Mouse (Mus musculus): Measurements from ENCODE around the gene Lzic. TPM values are rescaled to one million over a fixed set of nuclear protein-coding genes. Genes with fewer than 3 reads are reported as not detected.
"Not testable (repeated sequence)": the region's sequence is repeated elsewhere in the genome, so short reads cannot be mapped to it uniquely, and the experiment has no call there.

Lzic gene
- polyA plus RNA-seq, 1 experiment from 2014 or later: 57.6 TPM

GRCm38 (mm10) chr4:149453656-149454055 lies 31.4 kb upstream of the Lzic start:
- DNase-seq (ENCODE audit: low spot score) (peak; percentile 62), ATAC-seq (replicated peaks; ENCODE audit: low FRiP score) (no peak)
- H3K9ac ChIP-seq (ENCODE audit: low read length): no peak overlapping the region
- H3K4me2 ChIP-seq (ENCODE audit: low read depth, low read length, severe bottlenecking): no peak overlapping the region
- no peaks in the 10 kb centered on the region for H3K4me1 ChIP-seq (replicated peaks; ENCODE audit: control insufficient read depth, insufficient read depth, low read length)
- no peaks in the 10 kb centered on the region for H3K9me3 ChIP-seq (ENCODE audit: control insufficient read depth, low read length)
- whole genome bisulfite sequencing: 85% methylated on average over 4 of the region's 4 CpGs
- no peak overlapping the region for H3K27ac ChIP-seq (ENCODE audit: low read depth, low read length)
- no peak overlapping the region for H3K4me3 ChIP-seq (ENCODE audit: low read depth, low read length)
- H3K27me3 ChIP-seq (ENCODE audit: control insufficient read depth, insufficient read depth, low read length): no peaks in the 10 kb centered on the region
- H3K36me3 ChIP-seq (ENCODE audit: control insufficient read depth, insufficient read depth, low read length): no peaks in the 10 kb centered on the region

DNA sequence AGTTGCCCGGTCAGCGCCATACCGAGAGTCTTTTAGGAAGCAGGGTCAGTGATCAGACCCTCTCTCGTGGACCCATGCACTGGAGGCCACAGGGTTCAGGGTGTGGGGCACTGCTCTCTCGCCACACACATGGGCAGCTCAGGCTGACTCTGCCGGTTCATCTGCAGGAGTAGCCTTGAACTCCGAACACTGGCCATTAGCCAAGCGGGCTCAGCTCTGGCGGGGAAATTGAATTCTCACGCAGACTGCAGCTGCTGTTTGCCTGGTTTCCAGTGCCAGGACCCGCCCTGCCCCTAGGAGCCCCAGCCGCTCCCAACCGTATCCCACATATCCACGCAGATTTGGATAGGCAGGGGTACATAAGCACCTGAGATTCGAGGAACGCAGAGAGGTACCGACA lies 30.8 kb upstream of the Lzic start:
- DNase-seq (ENCODE audit: low spot score): no peak
- Histone ChIP-seq H3K9ac (ENCODE audit: low read length) (no peak overlapping the region), H3K36me3 (ENCODE audit: control insufficient read depth, insufficient read depth, low read length) (no peaks in the 10 kb centered on the region), H3K9me3 (ENCODE audit: control insufficient read depth, low read length) (no peaks in the 10 kb centered on the region), H3K4me2 (ENCODE audit: low read depth, low read length, severe bottlenecking) (no peak overlapping the region), H3K4me3 (ENCODE audit: low read depth, low read length) (no peak overlapping the region), H3K4me1 (replicated peaks; ENCODE audit: control insufficient read depth, insufficient read depth, low read length) (no peaks in the 10 kb centered on the region), H3K27ac (ENCODE audit: low read depth, low read length) (no peak overlapping the region), H3K27me3 (ENCODE audit: control insufficient read depth, insufficient read depth, low read length) (no peaks in the 10 kb centered on the region)
- no peak for ATAC-seq (replicated peaks; ENCODE audit: low FRiP score)
- WGBS: 88% methylated on average over 17 of the region's 17 CpGs

DNA sequence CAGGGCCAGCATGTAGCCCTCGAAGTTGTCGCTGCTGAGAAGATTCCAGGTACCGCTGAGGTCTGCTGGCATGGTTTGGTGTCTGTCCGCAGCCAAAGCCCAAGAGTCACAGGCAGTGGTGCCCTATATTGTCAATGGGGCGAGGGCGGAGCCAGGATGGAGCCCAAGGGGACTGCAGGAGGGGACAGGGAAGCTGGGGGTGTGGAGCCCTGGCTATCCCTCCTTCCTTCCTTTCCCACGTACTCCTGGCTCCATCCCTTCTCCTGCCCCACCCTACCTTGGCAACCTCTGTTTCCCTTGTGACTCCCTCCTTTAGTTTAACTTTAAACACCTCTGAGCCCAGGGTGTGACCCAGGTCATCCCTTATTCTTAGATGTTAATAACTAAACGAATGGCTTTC lies 30.1 kb upstream of the Lzic start, which contains the start of gene Rbp7:
Rbp7 (minus strand) TSS at position 100 of the 400 bp plus-strand sequence.
- ATAC-seq (replicated peaks; ENCODE audit: low FRiP score) (no peak), DNase-seq (ENCODE audit: low spot score) (no peak)
- no peaks in the 10 kb centered on the region for H3K9me3 ChIP-seq (ENCODE audit: control insufficient read depth, low read length)
- H3K27ac ChIP-seq (ENCODE audit: low read depth, low read length): no peak within 1 kb of the TSS
- no peak within 1 kb of the TSS for H3K9ac ChIP-seq (ENCODE audit: low read length)
- no peak within 1 kb of the TSS for H3K4me3 ChIP-seq (ENCODE audit: low read depth, low read length)
- no peaks in the 10 kb centered on the region for H3K36me3 ChIP-seq (ENCODE audit: control insufficient read depth, insufficient read depth, low read length)
- no peak within 1 kb of the TSS for H3K4me2 ChIP-seq (ENCODE audit: low read depth, low read length, severe bottlenecking)
- 54% methylated on average over 8 of the region's 8 CpGs for WGBS
- no peaks in the 10 kb centered on the region for H3K4me1 ChIP-seq (replicated peaks; ENCODE audit: control insufficient read depth, insufficient read depth, low read length)
- H3K27me3 ChIP-seq (ENCODE audit: control insufficient read depth, insufficient read depth, low read length): no peaks in the 10 kb centered on the region

DNA sequence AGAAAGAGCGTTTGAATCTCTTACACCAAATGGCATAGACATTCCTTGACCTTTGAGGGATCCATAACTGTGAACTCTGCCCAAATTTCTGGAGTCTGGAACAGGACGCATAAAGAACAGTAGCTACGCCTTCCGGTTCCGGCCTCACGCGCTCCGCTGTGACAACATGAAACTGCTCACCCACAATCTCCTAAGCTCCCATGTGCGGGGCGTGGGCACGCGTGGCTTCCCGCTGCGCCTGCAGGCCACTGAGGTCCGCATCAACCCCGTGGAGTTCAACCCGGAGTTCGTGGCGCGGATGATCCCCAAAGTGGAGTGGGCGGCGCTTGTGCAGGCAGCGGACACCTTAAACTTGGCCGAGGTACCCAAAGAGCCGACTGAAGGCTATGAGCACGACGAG lies 27.9 kb upstream of the Lzic start:
- not testable (repeated sequence) for H3K4me2 ChIP-seq (ENCODE audit: low read depth, low read length, severe bottlenecking); H3K27me3 ChIP-seq (ENCODE audit: control insufficient read depth, insufficient read depth, low read length); H3K9me3 ChIP-seq (ENCODE audit: control insufficient read depth, low read length); H3K27ac ChIP-seq (ENCODE audit: low read depth, low read length); DNase-seq (ENCODE audit: low spot score); H3K4me1 ChIP-seq (replicated peaks; ENCODE audit: control insufficient read depth, insufficient read depth, low read length); H3K9ac ChIP-seq (ENCODE audit: low read length); H3K4me3 ChIP-seq (ENCODE audit: low read depth, low read length); H3K36me3 ChIP-seq (ENCODE audit: control insufficient read depth, insufficient read depth, low read length); ATAC-seq (replicated peaks; ENCODE audit: low FRiP score)
- WGBS: 91% methylated on average over 26 of the region's 27 CpGs

DNA sequence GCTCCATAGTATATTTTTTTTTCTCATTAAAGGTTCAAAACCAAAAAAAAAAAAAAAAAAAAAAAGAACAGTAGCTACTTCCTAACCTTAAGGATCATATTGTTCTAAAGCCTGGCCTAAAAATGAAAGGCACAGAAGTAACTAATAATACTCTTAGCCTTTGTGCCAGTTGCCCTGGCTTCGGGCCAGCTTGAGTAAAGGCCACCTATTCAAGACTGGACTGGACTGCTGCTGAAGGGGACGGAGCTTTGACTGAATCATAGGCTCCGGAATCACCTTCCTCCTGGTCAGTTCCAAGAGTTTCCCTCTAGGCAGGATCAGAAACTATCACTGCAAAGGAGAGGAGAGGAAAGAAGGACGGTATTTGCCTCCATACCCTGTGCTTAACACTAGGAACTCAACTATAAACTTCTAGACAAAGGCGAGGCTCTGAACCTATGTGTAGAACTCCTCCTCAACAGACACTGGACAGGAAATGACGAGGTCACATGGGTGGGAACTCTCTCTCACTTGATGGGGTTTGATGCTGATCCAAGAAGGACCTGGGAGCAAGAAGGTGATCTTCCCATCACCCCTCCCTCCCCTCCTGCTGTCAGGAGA lies 27.1 kb upstream of the Lzic start:
- WGBS: 83% methylated on average over 6 of the region's 6 CpGs
- no peak overlapping the region for H3K9ac ChIP-seq (ENCODE audit: low read length)
- no peak overlapping the region for H3K4me3 ChIP-seq (ENCODE audit: low read depth, low read length)
- H3K4me2 ChIP-seq (ENCODE audit: low read depth, low read length, severe bottlenecking): no peak overlapping the region
- H3K9me3 ChIP-seq (ENCODE audit: control insufficient read depth, low read length): no peaks in the 10 kb centered on the region
- no peaks in the 10 kb centered on the region for H3K36me3 ChIP-seq (ENCODE audit: control insufficient read depth, insufficient read depth, low read length)
- no peak overlapping the region for H3K27ac ChIP-seq (ENCODE audit: low read depth, low read length)
- no peaks in the 10 kb centered on the region for H3K4me1 ChIP-seq (replicated peaks; ENCODE audit: control insufficient read depth, insufficient read depth, low read length)
- no peak for DNase-seq (ENCODE audit: low spot score)
- no peak for ATAC-seq (replicated peaks; ENCODE audit: low FRiP score)
- no peaks in the 10 kb centered on the region for H3K27me3 ChIP-seq (ENCODE audit: control insufficient read depth, insufficient read depth, low read length)

- no peaks in the 10 kb centered on the region for H3K36me3 ChIP-seq (ENCODE audit: control insufficient read depth, insufficient read depth, low read length)
- H3K9ac ChIP-seq (ENCODE audit: low read length): no peak overlapping the region
- WGBS: 62% methylated on average over 5 of the region's 5 CpGs
- ATAC-seq (replicated peaks; ENCODE audit: low FRiP score) (no peak), DNase-seq (ENCODE audit: low spot score) (no peak)
- H3K4me3 ChIP-seq (ENCODE audit: low read depth, low read length): no peak overlapping the region
- no peaks in the 10 kb centered on the region for H3K9me3 ChIP-seq (ENCODE audit: control insufficient read depth, low read length)
- H3K27me3 ChIP-seq (ENCODE audit: control insufficient read depth, insufficient read depth, low read length): no peaks in the 10 kb centered on the region
- H3K4me1 ChIP-seq (replicated peaks; ENCODE audit: control insufficient read depth, insufficient read depth, low read length): no peaks in the 10 kb centered on the region
- no peak overlapping the region for H3K4me2 ChIP-seq (ENCODE audit: low read depth, low read length, severe bottlenecking)
- no peak overlapping the region for H3K27ac ChIP-seq (ENCODE audit: low read depth, low read length)
Observed at GRCm38 (mm10) chr4:149458526-149458925, 26.5 kb upstream of the Lzic start.

DNA sequence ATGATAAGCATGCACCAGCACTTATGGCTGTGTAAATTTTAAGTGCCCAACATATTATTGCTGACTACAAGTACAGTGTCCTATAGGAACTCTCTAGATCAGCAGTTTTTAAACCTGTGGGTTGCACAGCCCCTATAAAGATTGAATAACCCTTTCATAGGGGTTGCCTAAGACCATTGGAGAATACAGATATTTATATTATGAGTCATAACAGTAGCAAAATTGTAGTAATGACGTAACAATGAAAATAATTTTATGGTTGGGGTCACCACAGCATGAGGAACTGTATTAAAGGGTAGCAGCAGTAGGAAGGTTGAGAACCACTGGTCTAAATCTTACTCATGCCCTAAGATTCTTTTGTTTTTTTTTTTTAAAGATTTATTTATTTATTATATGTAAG lies 25.6 kb upstream of the Lzic start:
- DNase-seq (ENCODE audit: low spot score) (no peak), ATAC-seq (replicated peaks; ENCODE audit: low FRiP score) (no peak)
- 86% methylated on average over 1 of the region's 1 CpGs for WGBS
- Histone ChIP-seq H3K4me2 (ENCODE audit: low read depth, low read length, severe bottlenecking) (no peak overlapping the region), H3K4me1 (replicated peaks; ENCODE audit: control insufficient read depth, insufficient read depth, low read length) (no peaks in the 10 kb centered on the region), H3K9me3 (ENCODE audit: control insufficient read depth, low read length) (no peaks in the 10 kb centered on the region), H3K27ac (ENCODE audit: low read depth, low read length) (no peak overlapping the region), H3K27me3 (ENCODE audit: control insufficient read depth, insufficient read depth, low read length) (no peaks in the 10 kb centered on the region), H3K36me3 (ENCODE audit: control insufficient read depth, insufficient read depth, low read length) (no peaks in the 10 kb centered on the region), H3K9ac (ENCODE audit: low read length) (no peak overlapping the region), H3K4me3 (ENCODE audit: low read depth, low read length) (no peak overlapping the region)

DNA sequence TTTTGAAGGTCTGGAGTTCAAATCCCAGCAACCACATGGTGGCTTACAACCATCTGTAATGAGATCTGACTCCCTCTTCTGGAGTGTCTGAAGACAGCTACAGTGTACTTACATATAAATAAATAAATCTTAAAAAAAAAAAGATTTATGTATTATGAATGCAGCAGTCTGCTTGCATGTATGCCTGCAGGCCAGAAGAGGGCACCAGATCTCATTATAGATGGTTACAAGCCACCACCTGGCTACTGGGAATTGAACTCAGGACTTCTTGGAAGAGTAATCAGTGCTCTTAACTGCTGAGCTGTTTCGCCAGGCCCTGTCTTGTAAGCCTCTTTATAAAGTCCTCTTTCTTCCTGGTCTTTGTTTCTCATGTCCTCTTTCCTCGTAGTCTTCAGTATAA lies 24.6 kb upstream of the Lzic start:
- not testable (repeated sequence) for H3K27ac ChIP-seq (ENCODE audit: low read depth, low read length); H3K9me3 ChIP-seq (ENCODE audit: control insufficient read depth, low read length); H3K4me3 ChIP-seq (ENCODE audit: low read depth, low read length); H3K9ac ChIP-seq (ENCODE audit: low read length); H3K36me3 ChIP-seq (ENCODE audit: control insufficient read depth, insufficient read depth, low read length); H3K27me3 ChIP-seq (ENCODE audit: control insufficient read depth, insufficient read depth, low read length); DNase-seq (ENCODE audit: low spot score); ATAC-seq (replicated peaks; ENCODE audit: low FRiP score); H3K4me1 ChIP-seq (replicated peaks; ENCODE audit: control insufficient read depth, insufficient read depth, low read length); H3K4me2 ChIP-seq (ENCODE audit: low read depth, low read length, severe bottlenecking)
- 89% methylated on average over 2 of the region's 2 CpGs for WGBS

DNA sequence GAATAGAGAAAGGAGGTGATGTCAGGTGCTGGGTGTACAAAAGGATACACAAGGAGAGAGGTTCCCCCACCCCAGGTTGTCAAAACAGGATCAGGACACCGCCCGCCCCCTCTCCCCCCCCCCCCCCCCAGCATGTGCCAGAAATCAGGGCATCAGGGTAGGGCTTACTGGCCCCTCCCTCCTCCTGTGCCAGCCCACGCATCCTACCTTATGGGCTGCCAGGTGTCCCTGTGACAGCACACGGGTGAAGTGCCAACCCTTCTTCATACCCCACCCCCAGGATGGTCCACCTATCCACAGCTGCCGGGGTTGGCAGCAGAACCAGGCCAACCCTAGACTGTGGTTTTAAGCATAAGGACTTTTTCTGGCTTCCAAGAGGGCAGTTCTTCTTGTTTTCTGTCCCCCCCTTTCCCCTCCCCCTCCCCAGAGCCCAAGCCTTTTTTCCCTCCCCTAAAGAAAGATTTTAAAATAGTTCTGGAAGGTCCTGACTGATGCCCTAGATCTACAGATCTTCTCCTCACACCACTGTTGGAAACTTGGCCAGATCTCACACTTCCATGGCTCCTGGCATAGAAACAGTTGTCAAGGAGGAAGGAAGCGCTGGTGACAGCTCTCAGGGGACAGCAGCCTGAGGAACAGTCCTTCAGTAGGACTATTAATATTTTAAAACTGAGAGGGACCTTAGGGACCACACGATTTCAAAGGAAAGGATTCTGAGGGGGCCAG lies 23.3 kb upstream of the Lzic start:
- DNase-seq (ENCODE audit: low spot score): no peak

More for the DNA sequence above, 23.3 kb upstream of the Lzic start:
- Histone ChIP-seq H3K4me1 (replicated peaks; ENCODE audit: control insufficient read depth, insufficient read depth, low read length) (no peaks in the 10 kb centered on the region), H3K9ac (ENCODE audit: low read length) (no peak overlapping the region), H3K36me3 (ENCODE audit: control insufficient read depth, insufficient read depth, low read length) (no peaks in the 10 kb centered on the region), H3K9me3 (ENCODE audit: control insufficient read depth, low read length) (no peaks in the 10 kb centered on the region), H3K4me2 (ENCODE audit: low read depth, low read length, severe bottlenecking) (no peak overlapping the region), H3K27ac (ENCODE audit: low read depth, low read length) (no peak overlapping the region), H3K4me3 (ENCODE audit: low read depth, low read length) (no peak overlapping the region), H3K27me3 (ENCODE audit: control insufficient read depth, insufficient read depth, low read length) (no peaks in the 10 kb centered on the region)
- 72% methylated on average over 6 of the region's 7 CpGs for WGBS
- no peak for ATAC-seq (replicated peaks; ENCODE audit: low FRiP score)
